8 mouse cellular contexts compared by ENCODE assay signal in genomic region chr6:87788896-87789587, GRCm38 (mm10). TPM values are rescaled to one million over a fixed set of nuclear protein-coding genes. Genes with fewer than 3 reads are reported as not detected.
DNase-seq lines count a peak whose midpoint lies in the region; ATAC-seq lines count a peak whose summit lies in the region.

No protein-coding gene starts in this region.

- peak overlapping the region; percentile 38; the same call in 1 of the 2 replicates for H3K27ac ChIP-seq in midbrain, embryonic 10.5 days (replicated peaks)
- H3K27ac ChIP-seq in midbrain, embryonic 11.5 days (ENCODE audit: low read depth, low read length), result no peak overlapping the region
- H3K27ac ChIP-seq in embryonic facial prominence, embryonic 14.5 days (replicated peaks; ENCODE audit: low read depth, low read length), result peak overlapping the region; percentile 55; the same call in 1 of the 2 replicates

- no peaks in the 10 kb centered on the region for H3K9me3 ChIP-seq in midbrain, embryonic 10.5 days (replicated peaks)
- no peaks in the 10 kb centered on the region for H3K9me3 ChIP-seq in midbrain, embryonic 11.5 days (ENCODE audit: control insufficient read depth, low read length)
- no peaks in the 10 kb centered on the region for H3K9me3 ChIP-seq in embryonic facial prominence, embryonic 14.5 days (ENCODE audit: control insufficient read depth, low read length)

- no peaks in the 10 kb centered on the region for H3K27me3 ChIP-seq in midbrain, embryonic 10.5 days (ENCODE audit: low read depth, poor library complexity, severe bottlenecking)
- H3K27me3 ChIP-seq in midbrain, embryonic 11.5 days (ENCODE audit: control insufficient read depth, insufficient read depth, low read length), result no peaks in the 10 kb centered on the region
- H3K27me3 ChIP-seq in embryonic facial prominence, embryonic 14.5 days (replicated peaks; ENCODE audit: control insufficient read depth, insufficient read depth, low read length), result no peaks in the 10 kb centered on the region

- no peak overlapping the region for H3K4me3 ChIP-seq in midbrain, embryonic 10.5 days
- H3K4me3 ChIP-seq in midbrain, embryonic 11.5 days (ENCODE audit: low read depth, low read length), result no peak overlapping the region
- no peak overlapping the region for H3K4me3 ChIP-seq in embryonic facial prominence, embryonic 14.5 days (ENCODE audit: low read depth, low read length)

- no peak for DNase-seq in midbrain, embryonic 10.5 days (ENCODE audit: low spot score)
- no peak for DNase-seq in midbrain, embryonic 11.5 days (ENCODE audit: low spot score, missing footprints)
- DNase-seq in embryonic facial prominence, embryonic 14.5 days (ENCODE audit: low spot score), result peak; percentile 70
- peak; percentile 62 for DNase-seq in kidney, adult 9 months
- DNase-seq in lung, postnatal 25 days (ENCODE audit: low spot score), result peak; percentile 57
- DNase-seq in frontal cortex, adult 2 months (ENCODE audit: extremely low spot score in 1 of 2, low spot score in 1 of 2), result no peak
- no peak for DNase-seq in urinary bladder, postnatal 25 days (ENCODE audit: low spot score)

- 82% methylated on average over 5 of the region's 5 CpGs for WGBS in midbrain, embryonic 10.5 days
- WGBS in midbrain, embryonic 11.5 days, result 74% methylated on average over 5 of the region's 5 CpGs
- WGBS in embryonic facial prominence, embryonic 14.5 days, result 37% methylated on average over 5 of the region's 5 CpGs

- peaks cover 22% of the 10 kb centered on the region for H3K36me3 ChIP-seq in midbrain, embryonic 10.5 days
- no peaks in the 10 kb centered on the region; the same call in 1 of the 2 replicates for H3K36me3 ChIP-seq in midbrain, embryonic 11.5 days (ENCODE audit: control insufficient read depth, insufficient read depth, low read length)
- peaks cover 12% of the 10 kb centered on the region for H3K36me3 ChIP-seq in embryonic facial prominence, embryonic 14.5 days (ENCODE audit: control insufficient read depth, insufficient read depth, low read length)

- H3K9ac ChIP-seq in midbrain, embryonic 11.5 days (ENCODE audit: low read length), result no peak overlapping the region
- H3K9ac ChIP-seq in embryonic facial prominence, embryonic 14.5 days (ENCODE audit: low read depth, low read length), result no peak overlapping the region; the same call in 1 of the 2 replicates

- peaks cover 7% of the 10 kb centered on the region; the same call in 1 of the 2 replicates for H3K4me1 ChIP-seq in midbrain, embryonic 10.5 days
- H3K4me1 ChIP-seq in midbrain, embryonic 11.5 days (ENCODE audit: control insufficient read depth, insufficient read depth, low read length), result no peaks in the 10 kb centered on the region
- H3K4me1 ChIP-seq in embryonic facial prominence, embryonic 14.5 days (ENCODE audit: control insufficient read depth, insufficient read depth, low read length), result 0 out of 2 replicates have a peak, but pooled peaks cover 3% of the 10 kb centered on the region

- ATAC-seq in midbrain, embryonic 11.5 days (ENCODE audit: low FRiP score), result no peak
- ATAC-seq in embryonic facial prominence, embryonic 14.5 days (ENCODE audit: low read depth), result peak; percentile 80
- no peak for ATAC-seq in erythroid progenitor cell, adult 5-6 weeks (replicated peaks; ENCODE audit: low FRiP score, poor library complexity, severe bottlenecking)

- no peak overlapping the region for H3K4me2 ChIP-seq in midbrain, embryonic 11.5 days
- H3K4me2 ChIP-seq in embryonic facial prominence, embryonic 14.5 days (ENCODE audit: low read depth, low read length), result no peak overlapping the region

RNA-seq across cellular contexts. Expression of gene Gp9, which starts 11.2 kb away (rescaled TPM):
- 2.8 and 3.4 TPM in 2 replicates for polyA plus RNA-seq in midbrain, embryonic 10.5 days (2016; fragmentation: Nextera tagmentation; extraction: Ambion mirVana)
- 1.8 and 2.5 TPM in 2 replicates for polyA plus RNA-seq in midbrain, embryonic 11.5 days (2014; fragmentation: Nextera tagmentation; extraction: Ambion mirVana)
- polyA plus RNA-seq in embryonic facial prominence, embryonic 14.5 days (2014; fragmentation: Nextera tagmentation; extraction: Ambion mirVana), result 1.2 and 1.3 TPM in 2 replicates
- polyA plus RNA-seq in frontal cortex, adult 2 months (2012; rRNA removed), result 0.99 and 1.9 TPM in 2 replicates
- 32.4 and 58.3 TPM in 2 replicates for total RNA-seq in erythroid progenitor cell, adult 5-6 weeks (2015; ENCODE audit: low replicate concordance)
- total RNA-seq in erythroid progenitor cell, adult 5-6 weeks (2017; ENCODE audit: low replicate concordance), result 11.4 and 18.4 TPM in 2 replicates

RNA-seq across cellular contexts. Expression of gene Rab43, which starts 22.9 kb away (rescaled TPM):
- 5.8 and 8.4 TPM in 2 replicates for polyA plus RNA-seq in midbrain, embryonic 10.5 days (2016; fragmentation: Nextera tagmentation; extraction: Ambion mirVana)
- polyA plus RNA-seq in midbrain, embryonic 11.5 days (2014; fragmentation: Nextera tagmentation; extraction: Ambion mirVana), result 7.7 and 8.0 TPM in 2 replicates
- 14.2 and 18.6 TPM in 2 replicates for polyA plus RNA-seq in embryonic facial prominence, embryonic 14.5 days (2014; fragmentation: Nextera tagmentation; extraction: Ambion mirVana)
- polyA plus RNA-seq in frontal cortex, adult 2 months (2012; rRNA removed), result 15.3 and 17.2 TPM in 2 replicates
- 172 and 177 TPM in 2 replicates for total RNA-seq in erythroid progenitor cell, adult 5-6 weeks (2015; ENCODE audit: low replicate concordance)
- 129 and 134 TPM in 2 replicates for total RNA-seq in erythroid progenitor cell, adult 5-6 weeks (2017; ENCODE audit: low replicate concordance)

RNA-seq across cellular contexts. Expression of gene Gm45140, which starts 46.6 kb away (rescaled TPM):
- 2.7 and 4.4 TPM in 2 replicates for polyA plus RNA-seq in midbrain, embryonic 10.5 days (2016; fragmentation: Nextera tagmentation; extraction: Ambion mirVana)
- 1.9 and 4.0 TPM in 2 replicates for polyA plus RNA-seq in midbrain, embryonic 11.5 days (2014; fragmentation: Nextera tagmentation; extraction: Ambion mirVana)
- polyA plus RNA-seq in embryonic facial prominence, embryonic 14.5 days (2014; fragmentation: Nextera tagmentation; extraction: Ambion mirVana), result 3.6 and 4.1 TPM in 2 replicates
- polyA plus RNA-seq in frontal cortex, adult 2 months (2012; rRNA removed), result 3.8 and 5.9 TPM in 2 replicates
- 1.8 and 4.2 TPM in 2 replicates for total RNA-seq in erythroid progenitor cell, adult 5-6 weeks (2015; ENCODE audit: low replicate concordance)
- 19.1 and 24.3 TPM in 2 replicates for total RNA-seq in erythroid progenitor cell, adult 5-6 weeks (2017; ENCODE audit: low replicate concordance)

RNA-seq across cellular contexts. Expression of gene Isy1, which starts 49.6 kb away (rescaled TPM):
- polyA plus RNA-seq in midbrain, embryonic 10.5 days (2016; fragmentation: Nextera tagmentation; extraction: Ambion mirVana), result 62.4 and 69.1 TPM in 2 replicates
- polyA plus RNA-seq in midbrain, embryonic 11.5 days (2014; fragmentation: Nextera tagmentation; extraction: Ambion mirVana), result 66.4 and 71.5 TPM in 2 replicates
- polyA plus RNA-seq in embryonic facial prominence, embryonic 14.5 days (2014; fragmentation: Nextera tagmentation; extraction: Ambion mirVana), result 34.7 and 42.7 TPM in 2 replicates
- 26.7 and 26.9 TPM in 2 replicates for polyA plus RNA-seq in frontal cortex, adult 2 months (2012; rRNA removed)
- 11.5 and 20.1 TPM in 2 replicates for total RNA-seq in erythroid progenitor cell, adult 5-6 weeks (2015; ENCODE audit: low replicate concordance)
- total RNA-seq in erythroid progenitor cell, adult 5-6 weeks (2017; ENCODE audit: low replicate concordance), result 51.5 and 62.1 TPM in 2 replicates

RNA-seq across cellular contexts. Expression of gene Efcc1, which starts 58.4 kb away (rescaled TPM):
- polyA plus RNA-seq in midbrain, embryonic 10.5 days (2016; fragmentation: Nextera tagmentation; extraction: Ambion mirVana), result 5.4 and 7.2 TPM in 2 replicates
- polyA plus RNA-seq in midbrain, embryonic 11.5 days (2014; fragmentation: Nextera tagmentation; extraction: Ambion mirVana), result 6.1 and 6.4 TPM in 2 replicates
- 1.5 and 1.9 TPM in 2 replicates for polyA plus RNA-seq in embryonic facial prominence, embryonic 14.5 days (2014; fragmentation: Nextera tagmentation; extraction: Ambion mirVana)
- 4.3 and 4.5 TPM in 2 replicates for polyA plus RNA-seq in frontal cortex, adult 2 months (2012; rRNA removed)
- not detected in 2 replicates for total RNA-seq in erythroid progenitor cell, adult 5-6 weeks (2015; ENCODE audit: low replicate concordance)
- total RNA-seq in erythroid progenitor cell, adult 5-6 weeks (2017; ENCODE audit: low replicate concordance), result 0.08 TPM in 1 of 2 replicates, not detected in the other

Comparison
In these comparisons a context has a peak if more than half of its experiments do, and no peak if none do; other contexts are left out.
1. DNase-seq: peak in embryonic facial prominence, embryonic 14.5 days (single experiment), kidney, adult 9 months (single experiment) and lung, postnatal 25 days (single experiment); none in midbrain, embryonic 10.5 days (single experiment), midbrain, embryonic 11.5 days (single experiment), frontal cortex, adult 2 months (0 of 2) and urinary bladder, postnatal 25 days (single experiment).